Mouse (Mus musculus): ENCODE data around the gene Dcpp3. TPM values are rescaled to one million over a fixed set of nuclear protein-coding genes. Genes with fewer than 3 reads are reported as not detected.
A peak's percentile ranks its signal among the peaks of the same experiment; 100 is the strongest.
"Not testable (repeated sequence)": the region's sequence is repeated elsewhere in the genome, so short reads cannot be mapped to it uniquely, and the experiment has no call there.

The Dcpp3 gene
- polyA plus RNA-seq (2015; fragmentation: Nextera tagmentation; extraction: Ambion mirVana), result not detected in 2 replicates

GRCm38 (mm10) chr17:23917158-23917557 lies at the start of gene Dcpp3:
Dcpp3 (plus strand) TSS chr17:23917458.
- not testable (repeated sequence) for H3K9me3 ChIP-seq (replicated peaks; ENCODE audit: control insufficient read depth, low read length); H3K4me1 ChIP-seq (ENCODE audit: control insufficient read depth, insufficient read depth, low read length); H3K27me3 ChIP-seq (ENCODE audit: control insufficient read depth, insufficient read depth, low read length); H3K27ac ChIP-seq (ENCODE audit: low read length); H3K4me3 ChIP-seq (ENCODE audit: low read length); H3K36me3 ChIP-seq (ENCODE audit: control insufficient read depth, insufficient read depth); H3K4me2 ChIP-seq (ENCODE audit: low read depth, low read length); ATAC-seq (replicated peaks; ENCODE audit: extremely low read depth, insufficient read depth, low FRiP score); H3K9ac ChIP-seq (ENCODE audit: low read length)
- WGBS, result 54% methylated on average over 4 of the region's 4 CpGs

GRCm38 (mm10) chr17:23867756-23868155 lies 49.5 kb upstream of the Dcpp3 start, which contains the start of gene Prss21:
Prss21 (plus strand) TSS chr17:23868056.
- Histone ChIP-seq H3K27me3 (ENCODE audit: control insufficient read depth, insufficient read depth, low read length) (no peaks in the 10 kb centered on the region), H3K4me3 (ENCODE audit: low read length) (no peak within 1 kb of the TSS), H3K9me3 (replicated peaks; ENCODE audit: control insufficient read depth, low read length) (peaks cover 7% of the 10 kb centered on the region), H3K4me1 (ENCODE audit: control insufficient read depth, insufficient read depth, low read length) (no peaks in the 10 kb centered on the region), H3K27ac (ENCODE audit: low read length) (no peak within 1 kb of the TSS), H3K4me2 (ENCODE audit: low read depth, low read length) (no peak within 1 kb of the TSS), H3K36me3 (ENCODE audit: control insufficient read depth, insufficient read depth) (no peaks in the 10 kb centered on the region), H3K9ac (ENCODE audit: low read length) (no peak within 1 kb of the TSS)
- no peak for ATAC-seq (replicated peaks; ENCODE audit: extremely low read depth, insufficient read depth, low FRiP score)
- WGBS, result 78% methylated on average over 15 of the region's 15 CpGs

GRCm38 (mm10) chr17:23868513-23868912 lies 48.7 kb upstream of the Dcpp3 start:
- no peak overlapping the region for H3K4me3 ChIP-seq (ENCODE audit: low read length)
- no peak overlapping the region for H3K27ac ChIP-seq (ENCODE audit: low read length)
- no peak overlapping the region for H3K9ac ChIP-seq (ENCODE audit: low read length)
- no peak for ATAC-seq (replicated peaks; ENCODE audit: extremely low read depth, insufficient read depth, low FRiP score)
- H3K9me3 ChIP-seq (replicated peaks; ENCODE audit: control insufficient read depth, low read length), result peaks cover 7% of the 10 kb centered on the region
- no peaks in the 10 kb centered on the region for H3K36me3 ChIP-seq (ENCODE audit: control insufficient read depth, insufficient read depth)
- H3K27me3 ChIP-seq (ENCODE audit: control insufficient read depth, insufficient read depth, low read length), result no peaks in the 10 kb centered on the region
- no peak overlapping the region for H3K4me2 ChIP-seq (ENCODE audit: low read depth, low read length)
- no peaks in the 10 kb centered on the region for H3K4me1 ChIP-seq (ENCODE audit: control insufficient read depth, insufficient read depth, low read length)
- 78% methylated on average over 11 of the region's 11 CpGs for WGBS

- Histone ChIP-seq H3K9ac (ENCODE audit: low read length) (no peak overlapping the region), H3K27me3 (ENCODE audit: control insufficient read depth, insufficient read depth, low read length) (no peaks in the 10 kb centered on the region), H3K27ac (ENCODE audit: low read length) (no peak overlapping the region), H3K4me1 (ENCODE audit: control insufficient read depth, insufficient read depth, low read length) (no peaks in the 10 kb centered on the region), H3K9me3 (replicated peaks; ENCODE audit: control insufficient read depth, low read length) (no peaks in the 10 kb centered on the region), H3K36me3 (ENCODE audit: control insufficient read depth, insufficient read depth) (no peaks in the 10 kb centered on the region), H3K4me3 (ENCODE audit: low read length) (no peak overlapping the region), H3K4me2 (ENCODE audit: low read depth, low read length) (no peak overlapping the region)
- no peak for ATAC-seq (replicated peaks; ENCODE audit: extremely low read depth, insufficient read depth, low FRiP score)
- WGBS, result 35% methylated on average over 8 of the region's 8 CpGs
These were observed 43.1 kb upstream of the Dcpp3 start for GRCm38 (mm10) chr17:23873884-23874856.

GRCm38 (mm10) chr17:23876741-23877140 lies 40.5 kb upstream of the Dcpp3 start:
- H3K9me3 ChIP-seq (replicated peaks; ENCODE audit: control insufficient read depth, low read length), result no peaks in the 10 kb centered on the region
- H3K9ac ChIP-seq (ENCODE audit: low read length), result no peak overlapping the region
- no peaks in the 10 kb centered on the region for H3K4me1 ChIP-seq (ENCODE audit: control insufficient read depth, insufficient read depth, low read length)
- 0 out of 2 replicates have a peak, but pooled peaks have one; percentile 15 for ATAC-seq (replicated peaks; ENCODE audit: extremely low read depth, insufficient read depth, low FRiP score)
- H3K4me3 ChIP-seq (ENCODE audit: low read length), result no peak overlapping the region
- WGBS, result 43% methylated on average over 3 of the region's 3 CpGs
- no peaks in the 10 kb centered on the region for H3K27me3 ChIP-seq (ENCODE audit: control insufficient read depth, insufficient read depth, low read length)
- H3K27ac ChIP-seq (ENCODE audit: low read length), result no peak overlapping the region
- H3K4me2 ChIP-seq (ENCODE audit: low read depth, low read length), result no peak overlapping the region
- H3K36me3 ChIP-seq (ENCODE audit: control insufficient read depth, insufficient read depth), result no peaks in the 10 kb centered on the region

GRCm38 (mm10) chr17:23877166-23877565 lies 40.1 kb upstream of the Dcpp3 start:
- ATAC-seq (replicated peaks; ENCODE audit: extremely low read depth, insufficient read depth, low FRiP score), result no peak

GRCm38 (mm10) chr17:23880576-23880975 lies 36.7 kb upstream of the Dcpp3 start, which contains the start of the genes Dcpp1 and Dcpp2:
Dcpp1 (plus strand) TSS chr17:23880876.
Dcpp2 (plus strand) TSS chr17:23880880.
- H3K4me2 ChIP-seq (ENCODE audit: low read depth, low read length); H3K27me3 ChIP-seq (ENCODE audit: control insufficient read depth, insufficient read depth, low read length); H3K4me3 ChIP-seq (ENCODE audit: low read length); H3K4me1 ChIP-seq (ENCODE audit: control insufficient read depth, insufficient read depth, low read length); ATAC-seq (replicated peaks; ENCODE audit: extremely low read depth, insufficient read depth, low FRiP score); H3K36me3 ChIP-seq (ENCODE audit: control insufficient read depth, insufficient read depth); H3K9me3 ChIP-seq (replicated peaks; ENCODE audit: control insufficient read depth, low read length); H3K9ac ChIP-seq (ENCODE audit: low read length); H3K27ac ChIP-seq (ENCODE audit: low read length): not testable (repeated sequence)
- 53% methylated on average over 4 of the region's 4 CpGs for whole genome bisulfite sequencing

More at GRCm38 (mm10) chr17:23877166-23877565, 40.1 kb upstream of the Dcpp3 start:
- WGBS, result 86% methylated on average over 2 of the region's 2 CpGs
- Histone ChIP-seq H3K36me3 (ENCODE audit: control insufficient read depth, insufficient read depth) (no peaks in the 10 kb centered on the region), H3K27me3 (ENCODE audit: control insufficient read depth, insufficient read depth, low read length) (no peaks in the 10 kb centered on the region), H3K9me3 (replicated peaks; ENCODE audit: control insufficient read depth, low read length) (no peaks in the 10 kb centered on the region), H3K4me3 (ENCODE audit: low read length) (no peak overlapping the region), H3K27ac (ENCODE audit: low read length) (no peak overlapping the region), H3K4me2 (ENCODE audit: low read depth, low read length) (no peak overlapping the region), H3K4me1 (ENCODE audit: control insufficient read depth, insufficient read depth, low read length) (no peaks in the 10 kb centered on the region), H3K9ac (ENCODE audit: low read length) (no peak overlapping the region)

GRCm38 (mm10) chr17:23924531-23925007 lies 7.3 kb downstream of the Dcpp3 start:
- Histone ChIP-seq H3K9me3 (replicated peaks; ENCODE audit: control insufficient read depth, low read length) (no peaks in the 10 kb centered on the region), H3K27ac (ENCODE audit: low read length) (peak overlapping the region; percentile 95), H3K4me3 (ENCODE audit: low read length) (peak overlapping the region; percentile 57), H3K4me1 (ENCODE audit: control insufficient read depth, insufficient read depth, low read length) (peaks cover 8% of the 10 kb centered on the region), H3K9ac (ENCODE audit: low read length) (peak overlapping the region; percentile 75), H3K36me3 (ENCODE audit: control insufficient read depth, insufficient read depth) (no peaks in the 10 kb centered on the region), H3K4me2 (ENCODE audit: low read depth, low read length) (peak overlapping the region; percentile 69), H3K27me3 (ENCODE audit: control insufficient read depth, insufficient read depth, low read length) (no peaks in the 10 kb centered on the region)
- WGBS, result under 1% methylated on average over 29 of the region's 29 CpGs
- peak; percentile 99 for ATAC-seq (replicated peaks; ENCODE audit: extremely low read depth, insufficient read depth, low FRiP score)

GRCm38 (mm10) chr17:23925090-23925493 lies 7.8 kb downstream of the Dcpp3 start:
- peak overlapping the region; percentile 57 for H3K4me3 ChIP-seq (ENCODE audit: low read length)
- peak overlapping the region; percentile 95 for H3K27ac ChIP-seq (ENCODE audit: low read length)
- no peaks in the 10 kb centered on the region for H3K9me3 ChIP-seq (replicated peaks; ENCODE audit: control insufficient read depth, low read length)
- peak overlapping the region; percentile 69 for H3K4me2 ChIP-seq (ENCODE audit: low read depth, low read length)
- H3K36me3 ChIP-seq (ENCODE audit: control insufficient read depth, insufficient read depth), result no peaks in the 10 kb centered on the region
- under 1% methylated on average over 14 of the region's 14 CpGs for WGBS
- peaks cover 8% of the 10 kb centered on the region for H3K4me1 ChIP-seq (ENCODE audit: control insufficient read depth, insufficient read depth, low read length)
- H3K9ac ChIP-seq (ENCODE audit: low read length), result peak overlapping the region; percentile 75
- no peaks in the 10 kb centered on the region for H3K27me3 ChIP-seq (ENCODE audit: control insufficient read depth, insufficient read depth, low read length)
- peak; percentile 81 for ATAC-seq (replicated peaks; ENCODE audit: extremely low read depth, insufficient read depth, low FRiP score)

Data from heart, embryonic 16.5 days (tissue).